Mouse (Mus musculus): ENCODE measurements around the gene Retnla.
"Not testable (repeated sequence)": the region's sequence is repeated elsewhere in the genome, so short reads cannot be mapped to it uniquely, and the experiment has no call there.

Retnla gene

DNA sequence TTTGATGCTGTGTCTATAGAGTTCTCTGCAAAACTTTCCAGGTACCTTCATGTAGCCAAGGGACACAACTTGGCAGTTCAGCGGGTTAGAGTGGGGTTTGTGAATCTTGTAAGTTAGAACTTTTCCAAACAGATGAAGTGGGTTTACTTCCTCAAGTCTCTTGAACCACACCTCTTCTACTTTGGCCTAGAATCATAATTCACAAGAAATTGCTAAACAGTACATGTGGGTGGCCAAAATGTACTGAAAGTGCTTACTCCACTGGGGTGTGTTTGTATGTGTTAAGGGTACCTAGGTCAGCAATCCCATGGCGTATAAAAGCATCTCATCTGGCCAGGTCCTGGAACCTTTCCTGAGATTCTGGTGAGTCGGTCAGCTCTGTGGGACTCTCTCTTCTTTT is at the start of gene Retnla:
Retnla (plus strand) TSS at position 286 of the 400 bp plus-strand sequence.
- DNase-seq = no peak

DNA sequence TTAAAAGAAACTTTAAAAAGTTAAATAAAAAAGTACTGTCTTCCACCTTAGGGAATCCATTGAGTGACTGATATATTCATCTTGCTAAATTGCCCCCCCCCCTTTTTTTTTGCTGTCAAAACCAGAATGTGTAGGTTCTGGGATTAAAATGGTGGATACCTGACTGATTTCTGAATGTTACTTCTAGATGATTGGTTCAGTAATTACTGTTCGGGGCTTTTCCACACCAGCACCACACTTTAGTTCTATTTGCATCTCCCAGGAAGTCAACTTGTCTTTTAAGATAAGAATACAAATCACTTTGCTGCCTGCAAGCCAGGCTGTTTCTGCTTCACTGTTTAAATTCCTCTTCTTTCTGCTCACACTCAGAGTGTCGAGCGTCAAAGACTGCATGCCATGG is 44.1 kb upstream of the Retnla start:
- DNase-seq = no peak

DNA sequence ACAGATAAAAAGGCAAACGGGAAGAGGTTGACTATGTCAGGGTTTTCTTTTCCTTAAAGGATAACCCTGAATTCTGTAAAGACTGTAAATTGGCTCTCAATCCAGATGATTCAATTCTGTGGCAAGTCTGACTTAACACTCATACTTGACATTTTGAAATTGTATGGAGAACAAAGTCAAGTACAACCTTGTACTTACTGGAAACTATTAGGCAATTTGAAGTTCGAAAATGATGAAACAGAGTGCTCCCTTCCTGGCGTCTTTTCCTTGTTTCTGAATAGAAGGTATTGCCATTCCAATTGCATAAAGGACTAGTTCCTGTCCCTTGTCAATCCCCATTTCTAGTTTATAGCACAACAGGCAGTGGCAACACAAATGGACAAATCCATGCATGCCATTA is 42.9 kb upstream of the Retnla start:
- no peak for DNase-seq

DNA sequence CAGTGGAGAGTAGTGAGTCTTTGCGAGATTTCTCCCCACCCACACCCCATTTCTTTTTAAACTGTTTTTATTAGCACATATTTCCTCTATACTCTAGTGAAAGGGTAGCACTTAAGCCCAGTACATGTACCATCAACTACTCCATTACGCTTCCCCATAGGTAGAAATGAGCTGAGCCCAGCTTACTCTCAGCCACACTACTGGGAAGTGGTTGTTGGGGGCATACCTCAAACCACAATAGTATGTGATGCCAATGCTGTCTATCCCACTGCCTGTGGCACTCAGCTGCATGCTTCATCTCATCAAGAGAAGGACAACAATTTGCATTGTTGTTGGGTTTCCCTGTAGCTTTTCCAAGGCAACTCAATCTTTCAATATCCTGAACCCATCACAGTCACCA is 41.4 kb upstream of the Retnla start:
- no peak for DNase-seq

DNA sequence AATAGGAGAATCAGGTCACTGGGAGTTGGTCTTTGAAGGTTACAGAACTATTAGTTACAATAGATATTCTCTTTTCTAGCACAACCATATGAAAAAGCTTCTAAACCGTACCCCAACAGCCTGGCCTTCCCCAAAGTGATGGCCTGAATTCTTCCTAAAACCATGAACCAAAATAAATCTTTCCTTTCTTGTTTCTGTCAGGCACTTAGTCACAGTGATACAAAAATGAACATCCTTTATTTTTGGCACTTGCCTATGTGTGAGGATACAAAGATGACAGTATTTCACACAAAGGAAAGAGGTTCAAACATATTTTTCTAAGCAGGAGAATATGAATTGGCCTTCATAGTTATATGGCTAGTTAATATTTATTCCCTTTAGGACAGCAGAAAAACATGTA is 36.9 kb upstream of the Retnla start:
- DNase-seq = no peak

DNA sequence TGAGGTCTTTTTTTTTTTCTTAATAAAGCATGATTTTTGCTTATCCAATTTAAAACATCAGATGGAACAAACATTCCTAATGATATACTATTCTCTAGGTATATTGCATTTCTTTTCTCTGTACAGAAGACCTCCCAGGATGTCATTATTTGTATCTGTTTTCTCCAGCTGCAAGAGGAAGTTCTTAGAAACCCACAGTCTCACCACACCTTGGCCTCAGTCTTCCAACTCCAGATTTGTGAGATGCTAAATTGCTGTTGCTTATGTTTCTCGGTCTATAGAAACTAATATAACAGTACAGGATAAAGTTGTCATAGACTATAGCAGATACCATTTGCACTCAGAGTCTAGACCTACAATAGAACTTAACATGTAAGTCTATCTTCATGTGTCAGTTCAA is 35.8 kb upstream of the Retnla start:
- DNase-seq = no peak

DNA sequence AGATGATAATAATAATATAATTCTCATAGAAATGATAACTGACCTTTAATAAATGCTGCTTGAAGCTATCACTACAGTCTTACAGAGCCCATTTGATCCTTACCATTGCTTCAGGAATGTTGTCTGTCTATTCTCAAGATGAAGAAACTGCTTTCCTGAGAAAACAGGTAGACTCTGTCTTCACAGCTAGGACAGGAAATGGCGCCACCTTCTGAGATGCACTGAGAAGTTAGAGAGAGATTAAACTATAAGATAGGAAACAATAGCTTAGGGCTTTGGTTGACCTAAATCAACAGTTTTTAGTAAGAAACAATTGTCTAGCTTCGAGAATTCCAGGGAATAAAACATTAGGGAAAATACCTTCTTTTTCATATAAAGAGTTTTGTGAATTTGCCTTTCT is 33.0 kb upstream of the Retnla start:
- no peak for DNase-seq

DNA sequence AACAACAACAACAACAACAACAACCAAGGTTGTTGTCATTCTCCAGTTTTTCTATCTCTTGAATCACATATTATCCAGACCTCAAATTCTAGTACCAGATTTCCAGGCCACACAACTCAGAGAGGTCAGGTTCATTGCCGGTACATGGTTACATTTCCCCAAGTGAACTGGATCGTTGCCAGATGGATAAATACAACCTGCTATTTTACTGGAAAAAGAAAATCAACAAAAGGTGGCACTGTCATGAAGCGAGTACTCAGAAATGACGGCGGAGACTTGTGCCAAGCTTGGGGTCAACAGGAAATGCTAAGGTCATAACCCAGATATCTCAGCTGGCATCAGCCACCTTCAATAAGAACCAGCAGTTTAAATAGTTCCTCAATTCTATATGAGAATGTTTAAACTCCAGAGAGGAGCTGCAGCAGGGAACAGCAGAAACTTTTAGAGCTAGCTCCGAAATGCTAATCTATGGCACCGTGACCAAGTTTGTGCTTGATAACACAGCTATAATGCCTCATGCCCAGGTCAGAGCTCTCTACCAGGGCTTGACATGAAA is 30.4 kb upstream of the Retnla start:
- DNase-seq = no peak

DNA sequence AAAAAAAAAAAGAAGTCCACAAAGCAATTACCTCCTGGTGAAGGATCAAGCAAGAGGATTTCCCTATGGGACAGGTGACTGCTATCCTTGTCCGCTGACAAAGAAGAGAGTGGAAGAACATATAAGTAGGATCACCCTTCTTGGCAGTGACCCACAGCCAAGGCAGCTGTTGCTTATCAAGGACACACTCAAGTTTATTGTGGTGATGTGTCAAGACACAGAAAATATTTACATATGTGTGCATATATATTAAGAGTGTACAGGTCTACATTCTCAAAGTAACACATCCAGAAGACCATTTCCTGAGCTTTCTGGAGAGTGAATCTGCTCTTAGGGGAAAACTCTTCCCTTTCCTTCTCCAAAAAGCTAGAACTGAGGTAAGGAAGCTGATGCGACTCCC is 25.7 kb upstream of the Retnla start, which contains the start of gene Retnlb:
Retnlb (plus strand) TSS at position 162 of the 400 bp plus-strand sequence.
- no peak for DNase-seq

DNA sequence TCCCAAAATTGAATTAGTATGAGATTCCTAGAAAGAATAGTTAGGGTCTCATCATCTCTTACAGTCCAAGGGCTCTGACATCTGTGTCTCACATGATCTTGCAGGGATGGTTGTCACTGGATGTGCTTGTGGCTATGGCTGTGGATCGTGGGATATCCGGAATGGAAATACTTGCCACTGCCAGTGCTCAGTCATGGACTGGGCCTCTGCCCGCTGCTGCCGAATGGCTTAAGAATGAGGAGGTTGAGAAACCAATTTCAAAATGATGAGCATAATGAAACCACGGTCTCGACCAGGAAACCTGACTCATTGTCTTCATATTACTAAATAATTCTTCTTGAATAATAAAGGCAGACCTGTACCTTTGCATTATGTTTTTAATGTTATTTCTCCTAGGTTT is 23.8 kb upstream of the Retnla start:
- DNase-seq = no peak

DNA sequence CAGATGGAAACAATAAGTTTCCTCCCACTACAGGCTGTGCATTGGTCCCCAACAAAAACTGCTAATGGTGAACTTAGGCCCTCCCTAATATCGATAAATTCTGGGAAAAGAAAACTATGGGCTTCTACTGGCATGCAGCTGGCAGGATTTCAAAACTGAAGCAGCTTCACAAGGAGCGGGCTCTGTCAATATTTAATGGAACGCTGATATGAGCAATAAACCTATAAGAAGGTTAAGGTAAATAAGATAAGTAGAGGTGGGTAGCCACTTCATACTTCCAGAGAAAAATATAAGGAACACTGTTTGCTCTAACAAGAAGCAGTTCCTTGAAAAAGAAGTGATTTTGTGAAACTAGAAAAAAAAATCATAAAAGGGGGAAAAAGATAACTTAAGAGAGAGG is 15.9 kb upstream of the Retnla start:
- DNase-seq = no peak

DNA sequence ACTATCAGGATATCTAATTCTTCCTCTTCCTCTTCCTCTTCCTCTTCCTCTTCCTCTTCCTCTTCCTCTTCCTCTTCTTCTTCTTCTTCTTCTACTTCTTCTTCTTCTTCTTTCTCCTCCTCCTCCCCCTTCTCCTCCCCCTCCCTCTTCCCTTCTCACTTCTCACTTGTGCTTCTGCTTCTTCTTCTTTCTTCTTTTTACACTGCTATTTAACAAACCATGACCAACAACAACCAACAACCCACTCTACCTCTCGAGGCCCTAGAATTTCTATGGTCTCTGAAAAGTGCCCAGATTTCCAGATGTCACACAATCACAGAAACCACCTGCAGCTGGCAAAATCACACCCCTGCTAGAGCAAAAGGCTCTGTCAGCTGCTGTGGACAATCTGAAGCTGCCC is 14.7 kb upstream of the Retnla start:
- DNase-seq = no peak

DNA sequence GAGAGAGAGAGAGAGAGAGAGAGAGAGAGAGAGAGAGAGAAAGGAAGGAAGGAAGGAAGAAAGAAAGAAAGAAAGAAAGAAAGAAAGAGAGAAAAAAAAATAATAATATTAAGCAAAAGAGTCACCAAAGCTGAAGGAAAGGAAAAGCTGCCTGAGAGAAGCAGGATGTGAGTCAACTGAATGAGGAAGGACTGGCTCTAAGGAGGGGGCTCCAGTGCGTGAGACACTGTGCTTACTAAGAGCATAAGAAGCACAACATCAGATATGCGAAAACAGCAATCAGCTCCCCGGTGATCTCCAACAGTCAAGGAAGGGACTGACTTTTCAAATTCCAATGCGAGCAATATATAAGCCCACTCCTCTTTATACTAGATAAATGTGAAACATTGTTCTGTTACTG is 13.3 kb upstream of the Retnla start:
- no peak for DNase-seq

DNA sequence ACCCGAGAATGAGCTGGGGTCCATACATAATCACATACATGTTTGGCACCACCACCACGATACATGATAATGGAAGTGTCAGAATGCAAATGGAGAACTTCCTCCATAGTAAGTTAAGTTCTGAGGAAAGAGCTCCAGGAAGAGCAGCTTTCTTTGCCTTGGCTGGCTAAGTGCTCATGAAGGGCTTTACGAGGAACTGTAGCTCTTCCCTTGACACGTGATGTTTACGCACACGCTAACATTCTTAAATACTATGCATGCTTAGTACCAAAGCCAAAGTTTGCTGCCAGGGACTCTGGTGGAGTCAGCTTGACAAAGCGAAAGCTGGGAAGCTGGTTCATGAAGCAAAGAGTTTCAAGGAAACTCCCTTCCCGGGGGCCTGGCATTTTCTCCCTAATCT is 10.3 kb upstream of the Retnla start:
- DNase-seq = no peak

DNA sequence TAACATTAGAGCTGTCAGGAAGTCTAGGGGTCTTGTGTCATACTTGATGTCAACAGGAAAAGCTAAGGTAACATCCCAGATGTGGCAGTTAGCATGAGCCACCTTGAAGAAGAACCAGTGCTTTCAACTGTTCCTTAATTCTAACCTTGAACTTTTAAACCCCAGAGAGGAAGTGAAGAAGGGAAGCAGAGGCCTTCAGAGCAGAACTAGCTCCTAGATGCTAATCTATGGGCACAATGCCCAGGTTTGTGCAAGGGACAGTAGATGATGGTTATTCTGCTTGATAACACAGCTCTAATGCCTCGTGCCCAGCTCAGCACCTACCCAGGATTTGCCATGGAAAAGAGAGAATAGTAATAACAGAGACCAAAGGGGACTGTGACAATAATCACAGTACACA is 8.7 kb upstream of the Retnla start:
- DNase-seq = not testable (repeated sequence)

DNA sequence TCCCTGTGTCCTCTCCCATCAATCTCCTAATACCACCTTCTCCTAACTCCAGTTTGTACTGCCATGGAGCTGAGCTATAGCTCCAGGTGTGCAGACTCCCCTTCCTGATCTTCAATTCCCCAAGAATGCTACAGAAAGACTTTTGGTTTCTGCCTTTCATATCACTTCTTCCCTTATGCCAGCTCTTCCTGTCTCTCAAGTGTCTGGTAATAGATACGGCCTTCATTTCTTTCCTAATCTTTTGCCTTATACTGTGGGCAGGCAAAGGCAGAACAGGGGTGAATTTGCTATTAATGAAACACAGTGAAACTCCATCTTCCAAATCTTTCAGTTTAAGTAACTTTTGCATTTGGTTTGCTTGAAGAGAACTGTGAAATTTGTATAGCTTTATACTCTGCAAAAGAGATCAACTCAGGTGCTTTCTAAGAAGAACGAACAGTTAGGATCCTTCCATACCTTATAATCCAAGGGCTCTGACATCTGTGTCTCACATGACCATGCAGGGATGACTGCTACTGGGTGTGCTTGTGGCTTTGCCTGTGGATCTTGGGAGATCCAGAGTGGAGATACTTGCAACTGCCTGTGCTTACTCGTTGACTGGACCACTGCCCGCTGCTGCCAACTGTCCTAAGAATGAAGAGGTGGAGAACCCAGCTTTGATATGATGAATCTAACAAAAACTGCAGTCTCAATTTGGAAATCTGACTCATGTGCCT is 1.5 kb downstream of the Retnla start:
- DNase-seq = no peak

DNA sequence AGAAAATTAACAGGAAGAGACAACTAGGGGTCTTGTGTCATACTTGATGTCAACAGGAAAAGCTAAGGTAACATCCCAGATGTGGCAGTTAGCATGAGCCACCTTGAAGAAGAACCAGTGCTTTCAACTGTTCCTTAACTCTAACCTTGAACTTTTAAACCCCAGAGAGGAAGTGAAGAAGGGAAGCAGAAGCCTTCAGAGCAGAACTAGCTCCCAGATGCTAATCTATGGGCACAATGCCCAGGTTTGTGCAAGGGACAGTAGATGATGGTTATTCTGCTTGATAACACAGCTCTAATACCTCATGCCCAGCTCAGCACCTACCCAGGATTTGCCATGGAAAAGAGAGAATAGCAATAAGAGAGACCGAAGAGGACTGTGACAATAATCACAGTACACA is 22.7 kb downstream of the Retnla start:
- not testable (repeated sequence) for DNase-seq

DNA sequence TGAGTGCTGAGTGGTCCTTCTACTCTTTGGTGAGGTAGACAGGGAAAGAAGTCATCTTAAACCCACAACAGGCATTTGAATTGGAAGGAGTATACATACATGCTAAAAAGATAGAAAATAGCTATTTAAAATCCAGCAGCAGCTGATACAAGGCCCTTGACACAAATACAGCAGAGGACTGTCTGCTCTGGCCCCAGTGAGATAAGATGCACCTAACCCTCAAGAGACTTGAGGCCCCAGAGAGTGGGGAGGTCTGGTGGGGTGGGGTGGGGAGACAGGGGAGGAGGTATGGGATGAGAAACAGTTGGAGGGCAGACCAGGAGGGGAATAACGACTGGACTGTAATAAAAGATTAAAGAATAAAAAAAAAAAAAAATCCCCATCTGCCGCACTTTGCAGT is 25.3 kb downstream of the Retnla start:
- DNase-seq = no peak

DNA sequence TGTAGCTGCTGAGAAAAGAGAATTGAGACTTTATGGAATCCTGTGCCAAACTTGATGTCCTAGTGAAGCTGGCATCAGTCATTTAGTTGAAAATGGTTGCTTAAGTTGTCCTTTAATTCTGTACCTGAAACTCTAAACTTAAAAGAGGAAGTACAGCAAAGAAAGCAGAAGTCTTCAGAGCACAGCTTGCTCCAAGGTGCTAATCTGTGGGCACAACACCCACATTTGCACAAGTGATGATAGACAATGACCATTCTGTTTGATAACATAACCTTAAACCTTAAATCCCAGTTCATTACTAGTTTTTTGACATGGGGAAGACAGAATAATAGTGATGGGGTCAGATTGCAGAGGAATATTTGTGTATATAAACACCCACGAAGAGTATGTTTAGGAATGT is 26.3 kb downstream of the Retnla start:
- DNase-seq = no peak

DNA sequence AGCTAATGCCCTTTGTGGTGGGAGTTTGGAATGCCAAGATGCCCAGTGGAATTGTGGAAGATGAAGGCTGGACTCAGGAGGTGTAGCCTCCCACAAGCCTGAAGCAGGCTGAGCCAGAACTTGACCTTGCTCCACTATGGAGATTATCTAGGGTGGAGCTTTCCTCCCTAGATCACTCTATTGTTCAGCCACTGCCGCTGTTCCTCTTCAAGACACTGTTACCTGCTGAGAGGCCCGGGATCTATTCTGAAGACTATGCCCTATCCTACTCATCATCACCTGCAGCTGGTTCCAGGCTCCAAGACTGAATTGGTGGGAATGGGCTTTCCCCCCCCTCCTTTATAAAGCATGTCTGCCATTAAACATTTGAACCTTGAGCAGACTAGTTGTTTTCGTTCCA is 27.3 kb downstream of the Retnla start:
- DNase-seq = no peak

DNA sequence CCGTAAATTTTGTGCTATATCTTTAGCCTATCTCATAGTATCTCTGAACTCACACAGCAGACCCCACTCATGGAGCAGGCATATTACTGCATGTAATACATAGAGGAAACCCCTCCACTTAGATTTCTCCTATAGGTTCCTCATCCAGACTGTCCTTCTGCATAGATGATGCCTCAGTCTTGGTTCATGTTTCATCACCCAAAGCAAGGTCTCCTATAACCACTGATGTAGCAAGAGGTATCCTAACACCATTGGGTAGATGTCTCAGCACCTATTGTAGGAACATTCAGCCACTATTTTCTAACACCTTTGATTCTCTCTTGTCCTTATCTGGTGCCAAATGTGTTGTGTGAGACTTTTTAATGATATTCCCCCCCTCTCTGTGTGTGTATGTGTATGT is 29.4 kb downstream of the Retnla start:
- DNase-seq = no peak

DNA sequence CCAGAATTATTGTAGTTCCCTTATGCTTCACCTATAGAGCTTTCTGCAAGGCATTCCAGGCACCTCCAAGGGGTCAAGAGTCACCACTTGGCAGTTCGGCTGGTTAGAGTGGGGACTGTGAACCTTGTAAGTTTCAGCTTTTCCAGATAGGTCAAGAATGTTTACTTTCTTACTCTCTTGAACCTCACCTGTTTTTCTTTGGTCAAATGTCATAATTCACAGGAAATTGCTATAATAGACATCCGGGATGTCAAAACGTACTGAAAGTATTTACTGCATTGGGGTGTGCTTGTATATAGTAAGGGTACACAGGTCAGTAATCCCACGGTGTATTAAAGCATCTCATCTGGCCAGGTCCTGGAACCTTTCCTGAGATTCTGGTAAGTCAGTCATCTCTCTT is 30.0 kb downstream of the Retnla start, which contains the start of gene Retnlg:
Retnlg (plus strand) TSS at position 301 of the 400 bp plus-strand sequence.
- no peak for DNase-seq

DNA sequence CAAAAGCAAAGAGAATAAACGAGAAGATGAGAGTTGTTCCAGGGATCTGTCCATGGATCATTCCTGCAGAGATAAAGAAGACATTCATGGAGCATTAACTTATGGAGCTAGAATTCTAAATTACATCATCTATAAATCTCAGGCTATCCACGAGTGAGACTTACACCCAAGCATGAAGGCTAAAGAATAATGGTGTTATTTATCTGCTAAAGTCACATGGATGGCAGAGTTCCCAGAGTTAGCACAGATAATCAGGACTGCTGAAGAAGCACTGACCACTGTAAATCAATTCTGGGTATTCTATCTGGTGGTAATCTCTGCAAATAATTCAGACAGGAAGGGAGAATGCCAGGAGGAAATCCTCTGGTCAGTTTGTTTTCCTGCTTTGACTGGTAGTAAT is 48.4 kb downstream of the Retnla start:
- DNase-seq = no peak

Data from cerebellum, adult 11-12 months (tissue).